Mouse (Mus musculus): ENCODE measurements at regions not wholly inside any gene's neighbourhood (a gene's known extent, or its start where the extent isn't known, plus 50 kb on each side); places are given as distances from the start of the nearest gene placed in this dataset.

DNA sequence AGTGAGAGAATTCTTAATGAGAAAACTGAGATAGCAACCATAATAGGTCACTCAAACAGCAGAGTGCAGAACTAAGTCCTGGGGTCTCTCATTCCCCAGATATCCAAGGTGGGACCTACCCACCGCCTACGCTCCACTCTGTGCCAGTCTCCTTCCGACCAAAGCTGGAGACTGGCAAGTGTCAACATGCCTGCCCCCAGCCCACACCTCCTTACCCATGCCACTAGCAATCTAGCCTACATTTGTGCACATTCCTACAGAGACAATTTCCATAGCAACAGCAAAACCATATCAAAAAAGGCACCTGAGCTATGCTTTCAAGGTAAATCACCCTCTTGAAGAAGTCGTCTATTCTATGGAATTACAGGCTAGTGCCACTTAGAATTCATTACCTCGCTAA, 97.3 kb upstream of the Ankrd1 start:
- 84% methylated on average over 5 of the region's 5 CpGs for WGBS
- Histone ChIP-seq H3K4me3 (no peak overlapping the region), H3K36me3 (no peaks in the 10 kb centered on the region), H3K9ac (no peak overlapping the region), H3K27ac (no peak overlapping the region), H3K27me3 (no peaks in the 10 kb centered on the region), H3K4me2 (no peak overlapping the region), H3K4me1 (peaks cover 21% of the 10 kb centered on the region), H3K9me3 (no peaks in the 10 kb centered on the region)
- no peak for ATAC-seq (ENCODE audit: insufficient number of reproducible peaks, insufficient read depth, low FRiP score, low TSS enrichment, low read depth)

GRCm38 (mm10) chr19:36217605-36218004, 97.7 kb upstream of the Ankrd1 start:
- H3K9ac ChIP-seq: no peak overlapping the region
- H3K4me2 ChIP-seq: no peak overlapping the region
- WGBS: 69% methylated on average over 5 of the region's 5 CpGs
- no peaks in the 10 kb centered on the region for H3K36me3 ChIP-seq
- peaks cover 21% of the 10 kb centered on the region for H3K4me1 ChIP-seq
- ATAC-seq (ENCODE audit: insufficient number of reproducible peaks, insufficient read depth, low FRiP score, low TSS enrichment, low read depth): no peak
- H3K27me3 ChIP-seq: no peaks in the 10 kb centered on the region
- H3K4me3 ChIP-seq: no peak overlapping the region
- no peak overlapping the region for H3K27ac ChIP-seq
- no peaks in the 10 kb centered on the region for H3K9me3 ChIP-seq

DNA sequence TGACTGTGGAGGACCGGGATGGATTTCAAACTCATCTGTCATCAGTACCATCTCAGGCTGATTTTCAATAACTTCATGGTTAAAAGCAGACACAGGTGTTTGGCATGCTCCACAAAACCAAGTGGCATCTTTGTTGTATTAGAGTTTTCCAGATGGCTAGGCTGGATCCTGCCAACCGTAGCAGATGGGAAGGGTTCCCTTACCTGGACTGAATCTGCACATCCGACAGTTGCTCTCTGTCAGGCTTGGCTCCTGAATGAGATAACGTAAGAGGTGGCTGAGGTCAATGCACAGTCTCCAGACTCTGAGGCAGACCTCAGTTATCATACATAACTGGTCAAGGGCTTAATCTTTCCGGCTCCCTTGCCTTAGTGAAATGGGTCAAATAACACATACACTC, 99.0 kb upstream of the Ankrd1 start:
- Histone ChIP-seq H3K4me1 (peaks cover 12% of the 10 kb centered on the region), H3K9ac (no peak overlapping the region), H3K27me3 (no peaks in the 10 kb centered on the region), H3K27ac (no peak overlapping the region), H3K9me3 (no peaks in the 10 kb centered on the region), H3K36me3 (no peaks in the 10 kb centered on the region), H3K4me2 (no peak overlapping the region), H3K4me3 (no peak overlapping the region)
- WGBS: 74% methylated on average over 5 of the region's 5 CpGs
- no peak for ATAC-seq (ENCODE audit: insufficient number of reproducible peaks, insufficient read depth, low FRiP score, low TSS enrichment, low read depth)

DNA sequence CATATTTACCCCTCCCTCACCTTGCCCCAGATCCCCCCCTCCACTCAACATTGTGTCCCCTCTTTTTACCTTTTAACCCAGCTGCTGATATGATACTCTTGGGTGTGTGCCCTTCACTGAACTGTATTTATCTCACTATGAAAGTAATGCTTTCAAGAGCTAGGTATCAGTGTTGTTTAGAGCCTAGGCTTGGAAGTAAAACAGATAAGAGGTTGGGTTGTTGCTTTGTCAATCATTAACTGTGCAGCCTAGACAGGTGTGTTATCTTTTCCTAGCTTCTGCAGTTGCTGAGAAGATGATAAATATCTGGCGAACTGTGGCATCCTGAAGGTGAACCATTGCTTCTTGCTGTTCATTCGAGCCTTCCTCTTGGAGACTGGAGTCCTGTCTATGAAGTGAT, 101.2 kb upstream of the Ankrd1 start:
- Histone ChIP-seq H3K4me3 (no peak overlapping the region), H3K4me1 (peaks cover 11% of the 10 kb centered on the region), H3K9ac (no peak overlapping the region), H3K9me3 (no peaks in the 10 kb centered on the region), H3K27me3 (no peaks in the 10 kb centered on the region), H3K36me3 (no peaks in the 10 kb centered on the region), H3K27ac (no peak overlapping the region), H3K4me2 (no peak overlapping the region)
- WGBS: 78% methylated on average over 2 of the region's 2 CpGs
- ATAC-seq (ENCODE audit: insufficient number of reproducible peaks, insufficient read depth, low FRiP score, low TSS enrichment, low read depth): no peak

- H3K9ac ChIP-seq: no peak overlapping the region
- H3K4me2 ChIP-seq: no peak overlapping the region
- H3K4me1 ChIP-seq: peaks cover 11% of the 10 kb centered on the region
- no peak overlapping the region for H3K27ac ChIP-seq
- H3K36me3 ChIP-seq: no peaks in the 10 kb centered on the region
- H3K27me3 ChIP-seq: no peaks in the 10 kb centered on the region
- no peaks in the 10 kb centered on the region for H3K9me3 ChIP-seq
- no peak overlapping the region for H3K4me3 ChIP-seq
- ATAC-seq (ENCODE audit: insufficient number of reproducible peaks, insufficient read depth, low FRiP score, low TSS enrichment, low read depth): no peak
Measured at GRCm38 (mm10) chr19:36221596-36221995, 101.7 kb upstream of the Ankrd1 start.

DNA sequence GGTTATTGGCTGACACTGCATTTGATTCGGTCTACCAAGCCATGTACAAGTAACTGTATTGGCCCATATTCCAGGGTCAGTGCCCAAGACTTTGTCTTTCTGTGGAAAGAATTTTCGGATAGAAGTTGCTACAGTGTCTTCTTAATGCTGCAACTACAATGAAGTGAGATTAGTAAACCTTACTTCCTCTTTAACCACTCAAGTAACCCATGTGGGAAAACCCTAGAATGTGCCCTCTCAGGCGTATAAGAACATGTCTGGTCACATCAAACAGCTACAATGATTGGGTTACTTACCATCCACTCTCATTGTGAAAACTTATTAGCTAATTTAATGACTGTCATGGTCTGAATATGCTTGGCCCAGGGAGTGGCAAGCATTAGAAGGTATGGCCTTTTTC, 102.3 kb upstream of the Ankrd1 start:
- Histone ChIP-seq H3K4me3 (no peak overlapping the region), H3K4me1 (peaks cover 11% of the 10 kb centered on the region), H3K4me2 (no peak overlapping the region), H3K27ac (no peak overlapping the region), H3K36me3 (no peaks in the 10 kb centered on the region), H3K9me3 (no peaks in the 10 kb centered on the region), H3K27me3 (no peaks in the 10 kb centered on the region), H3K9ac (no peak overlapping the region)
- 77% methylated on average over 3 of the region's 3 CpGs for WGBS
- ATAC-seq (ENCODE audit: insufficient number of reproducible peaks, insufficient read depth, low FRiP score, low TSS enrichment, low read depth): no peak

- H3K4me1 ChIP-seq: peaks cover 7% of the 10 kb centered on the region; the same call in 1 of the 2 replicates
- no peak overlapping the region for H3K4me3 ChIP-seq
- no peak overlapping the region for H3K27ac ChIP-seq
- no peaks in the 10 kb centered on the region for H3K27me3 ChIP-seq
- no peaks in the 10 kb centered on the region for H3K36me3 ChIP-seq
- ATAC-seq (ENCODE audit: insufficient number of reproducible peaks, insufficient read depth, low FRiP score, low TSS enrichment, low read depth): no peak
- no peaks in the 10 kb centered on the region for H3K9me3 ChIP-seq
- 33% methylated on average over 8 of the region's 8 CpGs for WGBS
- no peak overlapping the region for H3K4me2 ChIP-seq
- H3K9ac ChIP-seq: no peak overlapping the region
Measured at GRCm38 (mm10) chr19:36224518-36224917, 104.6 kb upstream of the Ankrd1 start.

DNA sequence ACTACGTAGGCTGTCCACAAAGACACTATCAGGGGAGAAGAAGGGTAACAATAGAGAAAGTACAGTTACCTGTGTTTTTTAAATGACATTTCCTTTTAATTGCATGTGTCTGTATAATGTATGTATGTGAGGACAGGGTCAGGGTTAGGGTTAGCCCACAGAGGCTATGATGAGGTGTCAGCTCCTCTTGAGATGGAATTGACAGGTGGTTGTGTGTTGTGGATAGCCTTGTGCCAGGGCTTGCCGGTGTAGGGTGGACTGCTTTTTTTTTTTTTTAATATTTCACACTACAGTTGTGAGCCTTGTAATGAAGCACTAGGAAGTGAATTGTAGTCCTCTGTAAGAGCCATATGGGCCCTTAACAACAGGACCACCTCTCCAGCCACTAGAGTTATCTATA, 105.7 kb upstream of the Ankrd1 start:
- H3K36me3 ChIP-seq: no peaks in the 10 kb centered on the region
- H3K9me3 ChIP-seq: no peaks in the 10 kb centered on the region
- no peak overlapping the region for H3K4me2 ChIP-seq
- H3K4me3 ChIP-seq: no peak overlapping the region
- H3K9ac ChIP-seq: no peak overlapping the region
- no peak overlapping the region for H3K27ac ChIP-seq
- ATAC-seq (ENCODE audit: insufficient number of reproducible peaks, insufficient read depth, low FRiP score, low TSS enrichment, low read depth): no peak
- WGBS: 86% methylated on average over 2 of the region's 2 CpGs
- H3K4me1 ChIP-seq: peaks cover 7% of the 10 kb centered on the region; the same call in 1 of the 2 replicates
- H3K27me3 ChIP-seq: no peaks in the 10 kb centered on the region

DNA sequence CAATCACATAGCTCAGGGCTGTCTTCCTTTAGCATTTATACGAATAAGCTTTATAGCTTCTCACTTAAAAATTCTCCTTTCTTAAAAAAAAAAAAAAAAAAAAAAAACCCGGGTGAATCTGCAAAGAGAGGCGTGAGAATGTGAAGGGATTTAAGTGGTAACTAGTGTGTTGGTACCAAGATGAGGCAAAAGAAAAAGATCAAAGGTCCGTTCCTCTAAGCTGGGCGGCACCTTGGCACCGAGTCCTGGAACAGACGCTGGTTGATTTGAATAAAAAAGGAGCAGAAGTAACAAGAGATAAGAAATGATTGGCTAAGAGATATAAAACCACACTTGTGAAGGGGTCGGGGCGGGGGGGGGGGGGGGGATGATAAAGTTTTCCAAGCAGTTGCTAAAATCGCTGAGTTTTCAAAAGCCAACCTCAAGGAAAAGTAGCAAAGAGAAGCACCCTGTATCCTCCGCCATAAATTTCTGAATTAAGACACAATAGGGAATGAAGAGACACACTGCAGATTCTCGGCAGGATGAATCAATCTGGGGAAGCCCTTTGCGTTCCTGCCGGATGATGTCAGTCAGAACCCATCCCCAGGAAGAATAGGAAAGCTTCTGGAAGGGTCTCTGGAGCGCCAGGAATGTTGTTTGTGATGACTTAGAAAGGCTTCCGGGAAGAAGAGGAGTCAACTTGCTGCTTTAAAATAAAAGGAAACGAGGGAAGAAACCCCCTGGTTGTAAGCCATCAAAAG, 107.7 kb upstream of the Ankrd1 start:
- ATAC-seq (ENCODE audit: insufficient number of reproducible peaks, insufficient read depth, low FRiP score, low TSS enrichment, low read depth): no peak
- no peak overlapping the region for H3K9ac ChIP-seq
- H3K27ac ChIP-seq: no peak overlapping the region
- H3K4me3 ChIP-seq: no peak overlapping the region
- no peaks in the 10 kb centered on the region for H3K36me3 ChIP-seq
- no peaks in the 10 kb centered on the region for H3K27me3 ChIP-seq
- H3K9me3 ChIP-seq: no peaks in the 10 kb centered on the region
- H3K4me1 ChIP-seq: peaks cover 7% of the 10 kb centered on the region; the same call in 1 of the 2 replicates
- WGBS: 45% methylated on average over 17 of the region's 17 CpGs
- no peak overlapping the region for H3K4me2 ChIP-seq

- no peak overlapping the region for H3K4me2 ChIP-seq
- peaks cover 7% of the 10 kb centered on the region; the same call in 1 of the 2 replicates for H3K4me1 ChIP-seq
- no peaks in the 10 kb centered on the region for H3K9me3 ChIP-seq
- H3K36me3 ChIP-seq: no peaks in the 10 kb centered on the region
- WGBS: 83% methylated on average over 3 of the region's 3 CpGs
- no peak overlapping the region for H3K4me3 ChIP-seq
- no peaks in the 10 kb centered on the region for H3K27me3 ChIP-seq
- H3K27ac ChIP-seq: no peak overlapping the region
- ATAC-seq (ENCODE audit: insufficient number of reproducible peaks, insufficient read depth, low FRiP score, low TSS enrichment, low read depth): no peak
- no peak overlapping the region for H3K9ac ChIP-seq
Measured at GRCm38 (mm10) chr19:36229315-36229714, 109.4 kb upstream of the Ankrd1 start.

- Histone ChIP-seq H3K4me3 (no peak overlapping the region), H3K9me3 (no peaks in the 10 kb centered on the region), H3K27me3 (no peaks in the 10 kb centered on the region), H3K4me2 (no peak overlapping the region), H3K4me1 (peaks cover 3% of the 10 kb centered on the region; the same call in 1 of the 2 replicates), H3K9ac (no peak overlapping the region), H3K27ac (no peak overlapping the region), H3K36me3 (no peaks in the 10 kb centered on the region)
- WGBS: 91% methylated on average over 1 of the region's 1 CpGs
- ATAC-seq (ENCODE audit: insufficient number of reproducible peaks, insufficient read depth, low FRiP score, low TSS enrichment, low read depth): no peak
Measured at GRCm38 (mm10) chr19:36229941-36230340, 110.0 kb upstream of the Ankrd1 start.

DNA sequence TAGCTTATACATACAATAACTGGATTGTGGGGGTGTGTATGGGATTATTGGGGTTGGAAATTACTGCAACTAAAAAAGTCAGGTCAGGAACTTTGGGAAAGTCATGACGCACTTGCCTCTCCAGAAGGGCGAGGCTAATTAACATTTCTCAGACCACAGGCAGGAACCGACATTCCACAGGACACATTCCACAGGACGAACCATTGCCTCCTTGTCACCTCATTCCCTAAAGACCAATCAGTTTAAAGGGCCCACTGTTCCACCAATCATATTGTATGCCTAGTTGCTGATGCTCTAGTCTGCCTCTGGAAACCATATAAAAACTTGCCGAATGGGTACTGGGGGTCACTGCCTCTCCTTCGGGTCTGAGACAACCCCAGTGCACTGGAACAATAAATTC, 113.0 kb upstream of the Pcgf5 start:
- no peaks in the 10 kb centered on the region for H3K27me3 ChIP-seq
- ATAC-seq (ENCODE audit: insufficient number of reproducible peaks, insufficient read depth, low FRiP score, low TSS enrichment, low read depth): no peak
- no peak overlapping the region for H3K4me2 ChIP-seq
- 69% methylated on average over 6 of the region's 6 CpGs for WGBS
- H3K9ac ChIP-seq: no peak overlapping the region
- no peak overlapping the region for H3K27ac ChIP-seq
- no peaks in the 10 kb centered on the region for H3K9me3 ChIP-seq
- no peaks in the 10 kb centered on the region for H3K4me1 ChIP-seq
- no peaks in the 10 kb centered on the region for H3K36me3 ChIP-seq
- H3K4me3 ChIP-seq: no peak overlapping the region
